Mouse (Mus musculus) embryonic fibroblast, embryonic 13.5 days (primary cell): ENCODE data around the gene Med26.

Experiments
- CTCF ChIP-seq: IDR thresholded peaks from 2 replicates; pipeline ENCODE4 v1.5.1; 2011; ENCODE audit warnings: mild to moderate bottlenecking, control low read depth, low read length, moderate library complexity, borderline replicate concordance; ENCODE audit not compliant: insufficient read depth
- POLR2A ChIP-seq: IDR thresholded peaks from 2 replicates; pipeline ENCODE4 v1.6.1; 2011; ENCODE audit warnings: low read depth, mild to moderate bottlenecking, control low read depth, low read length, moderate library complexity

DNA sequence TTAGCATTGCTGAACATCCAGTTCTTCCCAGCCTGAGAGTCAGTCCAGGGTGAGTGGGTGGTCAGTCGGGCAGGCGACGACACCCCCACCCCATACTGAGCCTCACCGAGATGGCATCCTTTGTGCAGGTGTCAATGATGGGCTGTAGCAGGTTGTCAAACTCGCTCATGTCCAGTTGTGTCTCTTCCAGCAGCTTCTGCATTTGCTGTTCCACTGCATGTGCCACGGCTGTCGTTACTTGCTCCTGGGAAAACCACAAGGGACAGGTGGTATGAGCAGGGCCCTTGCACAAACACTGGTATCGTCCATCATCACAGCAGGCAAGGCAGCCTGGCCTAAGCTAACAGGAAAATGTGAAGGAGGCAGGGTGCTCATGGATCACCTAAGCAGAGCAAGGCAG lies 78.1 kb downstream of the Med26 start:
- TF ChIP-seq CTCF, result no peak
- no peak for TF ChIP-seq POLR2A
